Mouse (Mus musculus) ES-Bruce4 (cell line): ENCODE measurements around the gene Map2k1. TPM values are rescaled to one million over a fixed set of nuclear protein-coding genes. Genes with fewer than 3 reads are reported as not detected.
A peak's percentile ranks its signal among the peaks of the same experiment; 100 is the strongest.
"Not testable (repeated sequence)": the region's sequence is repeated elsewhere in the genome, so short reads cannot be mapped to it uniquely, and the experiment has no call there.

Experiments used
- H3K27ac ChIP-seq: 2 replicates; pipeline ENCODE4 v1.5.1; 2012; ENCODE audit warnings: low read length, inconsistent platforms; ENCODE audit not compliant: insufficient read depth
- H3K27me3 ChIP-seq: 2 replicates; pipeline ENCODE4 v1.6.1; 2012; ENCODE audit warnings: mild to moderate bottlenecking, low read length, inconsistent platforms; ENCODE audit not compliant: control insufficient read depth, poor library complexity, insufficient read depth, severe bottlenecking
- H3K36me3 ChIP-seq: 2 replicates; pipeline ENCODE4 v1.6.1; 2012; ENCODE audit warnings: inconsistent platforms, mild to moderate bottlenecking, low read length, moderate library complexity; ENCODE audit not compliant: control insufficient read depth, poor library complexity, insufficient read depth, severe bottlenecking
- H3K4me1 ChIP-seq: one replicate; pipeline ENCODE4 v1.8.1; 2011; ENCODE audit warnings: low read length; ENCODE audit not compliant: control insufficient read depth, insufficient read depth
- H3K4me3 ChIP-seq: 2 replicates; pipeline ENCODE4 v1.5.1; 2011; ENCODE audit warnings: low read depth, mild to moderate bottlenecking, low read length
- H3K9ac ChIP-seq: 2 replicates; pipeline ENCODE4 v1.6.1; 2012; ENCODE audit warnings: low read depth, mild to moderate bottlenecking, inconsistent platforms; ENCODE audit not compliant: poor library complexity, severe bottlenecking
- H3K9me3 ChIP-seq: replicated peaks from 2 replicates; pipeline ENCODE4 v1.6.1; 2012; ENCODE audit warnings: mild to moderate bottlenecking, low read length, inconsistent platforms; ENCODE audit not compliant: control insufficient read depth, poor library complexity, insufficient read depth, severe bottlenecking
- CTCF ChIP-seq: IDR thresholded peaks from one replicate; pipeline ENCODE4 v1.8.1; 2011; ENCODE audit warnings: low read depth, low read length
- EP300 ChIP-seq: IDR thresholded peaks from 2 replicates; pipeline ENCODE4 v1.6.1; 2011; ENCODE audit warnings: low read depth, low read length; ENCODE audit not compliant: insufficient read depth
- POLR2A ChIP-seq: IDR thresholded peaks from one replicate; pipeline ENCODE4 v1.8.1; 2011; ENCODE audit warnings: low read length; ENCODE audit not compliant: insufficient read depth
- polyA plus RNA-seq: library from polyadenylated mRNA; stranded (reverse); fragments of >200 nt; gene quantifications from 2 replicates; pipeline ENCODE4 v1.2.4, GENCODE M21; 2011; ENCODE audit warnings: low read depth; ENCODE audit not compliant: missing spikeins, insufficient read depth, insufficient read length

Map2k1 gene
- polyA plus RNA-seq, 1 experiment, result 85.7 TPM

GRCm38 (mm10) chr9:64199897-64200296 lies 53.5 kb downstream of the Map2k1 start:
- Histone ChIP-seq H3K27ac (peak overlapping the region; percentile 81), H3K9me3 (no peaks in the 10 kb centered on the region), H3K27me3 (no peaks in the 10 kb centered on the region), H3K4me3 (no peak overlapping the region), H3K4me1 (peaks cover 19% of the 10 kb centered on the region), H3K36me3 (peaks cover 10% of the 10 kb centered on the region), H3K9ac (no peak overlapping the region)
- TF ChIP-seq POLR2A (no peak), CTCF (no peak), EP300 (no peak)

GRCm38 (mm10) chr9:64198763-64199418 lies 54.5 kb downstream of the Map2k1 start:
- not testable (repeated sequence) for H3K4me3 ChIP-seq, H3K36me3 ChIP-seq, H3K27me3 ChIP-seq, H3K9ac ChIP-seq, H3K9me3 ChIP-seq
- Histone ChIP-seq H3K4me1 (peaks cover 19% of the 10 kb centered on the region), H3K27ac (peak overlapping the region; percentile 85)
- TF ChIP-seq EP300, result peak; percentile 95

- no peak overlapping the region for H3K4me3 ChIP-seq
- no peak for TF ChIP-seq CTCF
- peak overlapping the region; percentile 85 for H3K27ac ChIP-seq
- peaks cover 6% of the 10 kb centered on the region for H3K36me3 ChIP-seq
- no peaks in the 10 kb centered on the region for H3K27me3 ChIP-seq
- no peaks in the 10 kb centered on the region for H3K9me3 ChIP-seq
- H3K4me1 ChIP-seq, result peaks cover 19% of the 10 kb centered on the region
- H3K9ac ChIP-seq, result no peak overlapping the region
Observed at GRCm38 (mm10) chr9:64198068-64198762, 55.2 kb downstream of the Map2k1 start.

GRCm38 (mm10) chr9:64197524-64197923 lies 55.9 kb downstream of the Map2k1 start:
- Histone ChIP-seq H3K4me1 (peaks cover 18% of the 10 kb centered on the region), H3K36me3 (peaks cover 11% of the 10 kb centered on the region), H3K9ac (no peak overlapping the region), H3K27me3 (no peaks in the 10 kb centered on the region), H3K9me3 (no peaks in the 10 kb centered on the region), H3K27ac (peak overlapping the region; percentile 85), H3K4me3 (no peak overlapping the region)
- TF ChIP-seq CTCF (no peak), EP300 (0 out of 2 replicates have a peak, but pooled peaks have one; percentile 38), POLR2A (no peak)

- Histone ChIP-seq H3K4me1 (peaks cover 16% of the 10 kb centered on the region), H3K27me3 (no peaks in the 10 kb centered on the region), H3K9me3 (no peaks in the 10 kb centered on the region), H3K27ac (0 out of 2 replicates have a peak overlapping the region, but pooled peaks have one; percentile 10), H3K4me3 (no peak overlapping the region), H3K36me3 (peaks cover 25% of the 10 kb centered on the region), H3K9ac (no peak overlapping the region)
- TF ChIP-seq CTCF (no peak), POLR2A (no peak), EP300 (no peak)
Observed at GRCm38 (mm10) chr9:64195554-64195953, 57.9 kb downstream of the Map2k1 start.

GRCm38 (mm10) chr9:64193879-64194278 lies 59.6 kb downstream of the Map2k1 start:
- TF ChIP-seq CTCF (no peak), POLR2A (no peak), EP300 (no peak)
- no peak overlapping the region for H3K9ac ChIP-seq
- no peaks in the 10 kb centered on the region for H3K9me3 ChIP-seq
- H3K27me3 ChIP-seq, result no peaks in the 10 kb centered on the region
- no peak overlapping the region for H3K4me3 ChIP-seq
- H3K4me1 ChIP-seq, result peaks cover 16% of the 10 kb centered on the region
- peaks cover 31% of the 10 kb centered on the region for H3K36me3 ChIP-seq
- H3K27ac ChIP-seq, result no peak overlapping the region
